Mouse (Mus musculus): Measurements from ENCODE around the gene Myh9. TPM values are rescaled to one million over a fixed set of nuclear protein-coding genes. Genes with fewer than 3 reads are reported as not detected.

Gene Myh9
- polyA plus RNA-seq, 1 experiment from 2014 or later, result 677 TPM

GRCm38 (mm10) chr15:77831138-77831579 lies 10.8 kb downstream of the Myh9 start:
- ChIA-PET POLR2A (interaction anchor here (0.9 to 1.2 kb wide), 2 partner anchors 12 to 86 kb away, joined by 3 read pairs; no protein-coding TSS in a partner anchor), CTCF (interaction anchor here (0.9 to 1.5 kb wide), 2 partner anchors 26 to 86 kb away, joined by 3 to 4 read pairs; no protein-coding TSS in a partner anchor)
- H3K27me3 ChIP-seq, result no peaks in the 10 kb centered on the region
- DNase-seq (ENCODE audit: low read depth, low spot score) (no peak), ATAC-seq (no peak)
- in situ Hi-C loops (cut with MboI; ENCODE audit: low pct_unique_long_range_greater_than_20kb), result no loop called here
- no peak for TF ChIP-seq CTCF (IDR thresholded peaks at IDR 0.05)

GRCm38 (mm10) chr15:77830481-77831137 lies 11.4 kb downstream of the Myh9 start:
- no peak for TF ChIP-seq CTCF (IDR thresholded peaks at IDR 0.05)
- ChIA-PET CTCF (interaction anchor here (1.2 kb wide), 1 partner anchor 26 kb away, joined by 3 read pairs; no protein-coding TSS in a partner anchor), POLR2A (interaction anchor here (0.6 to 1.2 kb wide), 3 partner anchors 12 to 58 kb away, joined by 3 to 9 read pairs (median 4); no protein-coding TSS in a partner anchor)
- DNase-seq (ENCODE audit: low read depth, low spot score) (no peak), ATAC-seq (no peak)
- in situ Hi-C loops (cut with MboI; ENCODE audit: low pct_unique_long_range_greater_than_20kb), result no loop called here
- H3K27me3 ChIP-seq, result no peaks in the 10 kb centered on the region

- H3K27me3 ChIP-seq, result no peaks in the 10 kb centered on the region
These were observed 12.4 kb downstream of the Myh9 start for GRCm38 (mm10) chr15:77829542-77829941.

GRCm38 (mm10) chr15:77828910-77829309 lies 13.1 kb downstream of the Myh9 start:
- DNase-seq (ENCODE audit: low read depth, low spot score), result no peak
- ATAC-seq, result no peak
- no peaks in the 10 kb centered on the region for H3K27me3 ChIP-seq
- in situ Hi-C loops (cut with MboI; ENCODE audit: low pct_unique_long_range_greater_than_20kb), result no loop called here
- ChIA-PET CTCF (interaction anchor here (1.2 kb wide), 1 partner anchor 14 kb away, joined by 3 read pairs; no protein-coding TSS in a partner anchor), POLR2A (interaction anchor here (0.6 to 1.0 kb wide), 4 partner anchors 53 to 1249 kb away, joined by 3 to 5 read pairs (median 4); no protein-coding TSS in a partner anchor)
- no peak for TF ChIP-seq CTCF (IDR thresholded peaks at IDR 0.05)

More at GRCm38 (mm10) chr15:77829542-77829941, 12.4 kb downstream of the Myh9 start:
- no peak for DNase-seq (ENCODE audit: low read depth, low spot score)
- ChIA-PET CTCF (interaction anchor here (0.8 to 1.2 kb wide), 3 partner anchors 15 to 88 kb away, joined by 3 read pairs; no protein-coding TSS in a partner anchor), POLR2A (interaction anchor here (0.6 to 1.2 kb wide), 4 partner anchors 9 to 126 kb away, joined by 4 to 5 read pairs (median 5); no protein-coding TSS in a partner anchor)
- no peak for ATAC-seq
- in situ Hi-C loops (cut with MboI; ENCODE audit: low pct_unique_long_range_greater_than_20kb), result no loop called here
- TF ChIP-seq CTCF (IDR thresholded peaks at IDR 0.05), result no peak

GRCm38 (mm10) chr15:77828242-77828641 lies 13.7 kb downstream of the Myh9 start:
- H3K27me3 ChIP-seq, result no peaks in the 10 kb centered on the region
- ChIA-PET POLR2A (interaction anchor here (0.7 to 1.0 kb wide), 2 partner anchors 52 to 1248 kb away, joined by 3 to 4 read pairs; no protein-coding TSS in a partner anchor), CTCF (interaction anchor here (0.9 to 1.2 kb wide), 2 partner anchors 14 kb away, joined by 3 read pairs; no protein-coding TSS in a partner anchor)
- TF ChIP-seq CTCF (IDR thresholded peaks at IDR 0.05), result no peak
- in situ Hi-C loops (cut with MboI; ENCODE audit: low pct_unique_long_range_greater_than_20kb), result no loop called here
- DNase-seq (ENCODE audit: low read depth, low spot score) (no peak), ATAC-seq (no peak)

GRCm38 (mm10) chr15:77827794-77828193 lies 14.2 kb downstream of the Myh9 start:
- CTCF ChIA-PET, result interaction anchor here (0.9 kb wide), 1 partner anchor 14 kb away, joined by 3 read pairs; no protein-coding TSS in a partner anchor
- in situ Hi-C loops (cut with MboI; ENCODE audit: low pct_unique_long_range_greater_than_20kb), result no loop called here

GRCm38 (mm10) chr15:77827379-77827778 lies 14.6 kb downstream of the Myh9 start:
- DNase-seq (ENCODE audit: low read depth, low spot score) (no peak), ATAC-seq (no peak)
- in situ Hi-C loops (cut with MboI; ENCODE audit: low pct_unique_long_range_greater_than_20kb), result no loop called here
- TF ChIP-seq CTCF (IDR thresholded peaks at IDR 0.05), result no peak
- POLR2A ChIA-PET, result no interaction called here
- CTCF ChIA-PET, result interaction anchor here (0.9 kb wide), 1 partner anchor 14 kb away, joined by 3 read pairs; no protein-coding TSS in a partner anchor
- no peaks in the 10 kb centered on the region for H3K27me3 ChIP-seq

More at GRCm38 (mm10) chr15:77827794-77828193, 14.2 kb downstream of the Myh9 start:
- POLR2A ChIA-PET, result interaction anchor here (1.0 kb wide), 1 partner anchor 52 kb away, joined by 4 read pairs; no protein-coding TSS in a partner anchor
- ATAC-seq (no peak), DNase-seq (ENCODE audit: low read depth, low spot score) (no peak)
- H3K27me3 ChIP-seq, result no peaks in the 10 kb centered on the region
- no peak for TF ChIP-seq CTCF (IDR thresholded peaks at IDR 0.05)

- ChIA-PET POLR2A (no interaction called here), CTCF (no interaction called here)
- TF ChIP-seq CTCF (IDR thresholded peaks at IDR 0.05), result no peak
- no peak for DNase-seq (ENCODE audit: low read depth, low spot score)
- no peaks in the 10 kb centered on the region for H3K27me3 ChIP-seq
- in situ Hi-C loops (cut with MboI; ENCODE audit: low pct_unique_long_range_greater_than_20kb), result no loop called here
- no peak for ATAC-seq
These were observed 16.6 kb downstream of the Myh9 start for GRCm38 (mm10) chr15:77825382-77825781.

GRCm38 (mm10) chr15:77824321-77824720 lies 17.7 kb downstream of the Myh9 start:
- ChIA-PET CTCF (interaction anchor here (0.7 to 1.5 kb wide), 9 partner anchors 9 to 98 kb away, joined by 3 to 5 read pairs (median 3); no protein-coding TSS in a partner anchor), POLR2A (interaction anchor here (1.1 to 1.5 kb wide), 4 partner anchors 9 to 25 kb away, joined by 3 to 10 read pairs (median 4); no protein-coding TSS in a partner anchor)
- ATAC-seq (no peak), DNase-seq (ENCODE audit: low read depth, low spot score) (no peak)
- in situ Hi-C loops (cut with MboI; ENCODE audit: low pct_unique_long_range_greater_than_20kb), result no loop called here
- no peak for TF ChIP-seq CTCF (IDR thresholded peaks at IDR 0.05)
- no peaks in the 10 kb centered on the region for H3K27me3 ChIP-seq

GRCm38 (mm10) chr15:77823634-77824033 lies 18.3 kb downstream of the Myh9 start:
- DNase-seq (ENCODE audit: low read depth, low spot score), result no peak
- POLR2A ChIA-PET, result interaction anchor here (0.5 to 1.5 kb wide), 5 partner anchors 10 to 692 kb away, joined by 3 to 10 read pairs (median 4); no protein-coding TSS in a partner anchor

More at GRCm38 (mm10) chr15:77823634-77824033, 18.3 kb downstream of the Myh9 start:
- ATAC-seq, result peak; percentile 44
- TF ChIP-seq CTCF (IDR thresholded peaks at IDR 0.05), result no peak
- in situ Hi-C loops (cut with MboI; ENCODE audit: low pct_unique_long_range_greater_than_20kb), result no loop called here
- H3K27me3 ChIP-seq, result no peaks in the 10 kb centered on the region
- CTCF ChIA-PET, result interaction anchor here (0.7 to 1.5 kb wide), 8 partner anchors 9 to 98 kb away, joined by 3 to 5 read pairs (median 4); no protein-coding TSS in a partner anchor

Data from Patski (cell line).